In the genomic region with DNA sequence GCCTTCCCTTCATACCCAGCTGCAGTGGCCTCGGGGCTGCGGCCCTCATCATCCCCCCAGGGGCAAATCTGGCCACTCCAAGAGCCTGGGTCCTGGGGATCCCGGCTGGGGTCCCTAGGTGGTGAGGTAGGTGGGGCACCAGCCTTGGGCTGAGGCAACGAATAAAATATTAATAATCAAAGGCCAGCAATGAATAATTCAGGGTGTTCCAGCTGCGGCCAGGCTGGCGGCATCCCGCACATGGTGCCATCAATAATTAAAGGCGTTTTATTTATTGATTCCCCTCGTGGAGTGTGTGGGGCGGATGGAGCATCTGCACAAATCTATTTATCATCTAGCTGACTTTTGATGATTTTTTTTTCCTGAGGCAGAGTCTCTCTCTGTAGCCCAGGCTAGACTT, we compare ENCODE assay signal across 10 mouse cellular contexts. TPM values are rescaled to one million over a fixed set of nuclear protein-coding genes. Genes with fewer than 3 reads are reported as not detected.
DNase-seq lines count a peak whose midpoint lies in the region; ATAC-seq and TF ChIP-seq lines count a peak whose summit lies in the region.
"Had no signal": no experiment of that assay in that cellular context is flagged by ENCODE, and none has a peak within 500 bp of the region (broad histone marks: within the 10 kb centered on the region; RNA-seq: fewer than 3 reads in every experiment).

No protein-coding gene starts in this region.

- peaks cover 30% of the 10 kb centered on the region for H3K4me1 ChIP-seq in heart, adult 2 months (ENCODE audit: control insufficient read depth, insufficient read depth, low read length)
- H3K4me1 ChIP-seq in lung, embryonic 14.5 days (ENCODE audit: insufficient read depth), result peaks cover 41% of the 10 kb centered on the region
- peaks cover 49% of the 10 kb centered on the region for H3K4me1 ChIP-seq in lung, adult 2 months (ENCODE audit: control insufficient read depth, insufficient read depth, low read length)
- peaks cover 89% of the 10 kb centered on the region for H3K4me1 ChIP-seq in limb, embryonic 10.5 days
- peaks cover 60% of the 10 kb centered on the region for H3K4me1 ChIP-seq in neural tube, embryonic 15.5 days

- TF ChIP-seq EP300 in heart, adult 2 months (IDR thresholded peaks at IDR 0.05; ENCODE audit: insufficient read depth, low read depth, low read length), result no peak

- no peaks in the 10 kb centered on the region for H3K27me3 ChIP-seq in heart, adult 2 months (ENCODE audit: control insufficient read depth, insufficient read depth, low read length)
- H3K27me3 ChIP-seq in lung, embryonic 14.5 days (ENCODE audit: insufficient read depth, low read length), result no peaks in the 10 kb centered on the region
- H3K27me3 ChIP-seq in limb, embryonic 10.5 days (ENCODE audit: low read depth, poor library complexity, severe bottlenecking), result peaks cover 85% of the 10 kb centered on the region
- H3K27me3 ChIP-seq in neural tube, embryonic 15.5 days (replicated peaks), result peaks cover 8% of the 10 kb centered on the region

- H3K27ac ChIP-seq in heart, adult 2 months, result peak overlapping the region; percentile 17
- H3K27ac ChIP-seq in lung, embryonic 14.5 days (ENCODE audit: low read depth), result peak overlapping the region; percentile 88
- H3K27ac ChIP-seq in limb, embryonic 10.5 days, result peak overlapping the region; percentile 92
- peak overlapping the region; percentile 82; the same call in 1 of the 2 replicates for H3K27ac ChIP-seq in neural tube, embryonic 15.5 days (replicated peaks)

- no peak overlapping the region for H3K4me3 ChIP-seq in heart, adult 2 months
- H3K4me3 ChIP-seq in lung, embryonic 14.5 days (ENCODE audit: low read depth, low read length), result no peak overlapping the region
- H3K4me3 ChIP-seq in lung, adult 2 months (replicated peaks; ENCODE audit: extremely low read depth, low read depth, low read length), result no peak overlapping the region
- peak overlapping the region; percentile 40; the same call in 1 of the 2 replicates for H3K4me3 ChIP-seq in limb, embryonic 10.5 days
- no peak overlapping the region for H3K4me3 ChIP-seq in neural tube, embryonic 15.5 days (replicated peaks)

- DNase-seq in heart, adult 2 months, result no peak
- DNase-seq in heart, postnatal 36 days, result no peak
- no peak for DNase-seq in lung, embryonic 14.5 days
- no peak for DNase-seq in lung, adult 2 months
- DNase-seq in limb, embryonic 10.5 days (ENCODE audit: low spot score), result no peak
- DNase-seq in ovary, postnatal 14 days (ENCODE audit: low spot score), result no peak
- DNase-seq in frontal cortex, postnatal 14 days (ENCODE audit: low spot score in 2 of 2), result no peak
- DNase-seq: layer of hippocampus, postnatal 36 days had no signal

- H3K9me3 ChIP-seq in lung, embryonic 14.5 days (ENCODE audit: low read depth, low read length), result no peaks in the 10 kb centered on the region
- H3K9me3 ChIP-seq in limb, embryonic 10.5 days (replicated peaks), result no peaks in the 10 kb centered on the region
- H3K9me3 ChIP-seq in neural tube, embryonic 15.5 days (replicated peaks), result no peaks in the 10 kb centered on the region

- WGBS in heart, adult 2 months, result 83% methylated on average over 10 of the region's 10 CpGs
- WGBS in lung, embryonic 14.5 days, result 60% methylated on average over 10 of the region's 10 CpGs
- WGBS in lung, adult 2 months, result 79% methylated on average over 10 of the region's 10 CpGs
- WGBS in limb, embryonic 10.5 days, result 52% methylated on average over 10 of the region's 10 CpGs
- WGBS in neural tube, embryonic 15.5 days, result 28% methylated on average over 10 of the region's 10 CpGs

- no peak for TF ChIP-seq CTCF in heart, adult 2 months (IDR thresholded peaks at IDR 0.05)
- no peak for TF ChIP-seq CTCF in lung, embryonic 14.5 days (IDR thresholded peaks at IDR 0.05; ENCODE audit: low read depth)
- no peak for TF ChIP-seq CTCF in lung, adult 2 months (IDR thresholded peaks at IDR 0.05; ENCODE audit: insufficient read depth, low read length)

- peaks cover 8% of the 10 kb centered on the region for H3K36me3 ChIP-seq in heart, adult 2 months (ENCODE audit: control insufficient read depth, insufficient read depth, low read length)
- H3K36me3 ChIP-seq in lung, embryonic 14.5 days (ENCODE audit: insufficient read depth), result peaks cover 84% of the 10 kb centered on the region
- peaks cover 29% of the 10 kb centered on the region for H3K36me3 ChIP-seq in limb, embryonic 10.5 days
- H3K36me3 ChIP-seq in neural tube, embryonic 15.5 days, result peaks cover 57% of the 10 kb centered on the region

- no peak overlapping the region for H3K4me2 ChIP-seq in lung, embryonic 14.5 days
- H3K4me2 ChIP-seq in neural tube, embryonic 15.5 days, result no peak overlapping the region

- H3K79me2 ChIP-seq in heart, adult 2 months (replicated peaks; ENCODE audit: control insufficient read depth, insufficient read depth, low read length), result no peaks in the 10 kb centered on the region

- H3K9ac ChIP-seq in heart, adult 2 months (ENCODE audit: low read depth, low read length), result no peak overlapping the region
- H3K9ac ChIP-seq in lung, embryonic 14.5 days, result peak overlapping the region; percentile 1; the same call in 1 of the 2 replicates
- no peak overlapping the region for H3K9ac ChIP-seq in neural tube, embryonic 15.5 days (replicated peaks)

- no peak for TF ChIP-seq POLR2A in heart, adult 2 months (IDR thresholded peaks at IDR 0.05; ENCODE audit: insufficient read depth, low read depth, low read length)
- TF ChIP-seq POLR2A in lung, adult 2 months (IDR thresholded peaks at IDR 0.05; ENCODE audit: borderline replicate concordance, extremely low read depth, low read depth, low read length), result no peak

- ATAC-seq in lung, embryonic 14.5 days (ENCODE audit: insufficient read depth), result no peak
- ATAC-seq in neural tube, embryonic 15.5 days (ENCODE audit: low FRiP score), result no peak

- intact Hi-C loops in heart, adult 2 months (cut with DNase I), result no loop called here
- intact Hi-C loops in heart, postnatal 36 days (cut with DNase I), result no loop called here

RNA-seq across cellular contexts. Expression of a gene that starts 10.7 kb away (rescaled TPM):
- total RNA-seq in heart, adult 2 months (2021), result 1 to 10 TPM; 2.0 to 2.3 TPM
- 8.3 and 8.6 TPM in 2 replicates for polyA plus RNA-seq in heart, adult 2 months (2012; rRNA removed)
- total RNA-seq in heart, postnatal 36 days (2021), result 1 to 10 TPM; 2.2 to 2.4 TPM
- 2.8 and 3.3 TPM in 2 replicates for polyA plus RNA-seq in lung, embryonic 14.5 days (2014; fragmentation: Nextera tagmentation; extraction: Ambion mirVana)
- polyA plus RNA-seq in lung, adult 2 months (2012; rRNA removed), result 8.8 and 10.1 TPM in 2 replicates
- polyA plus RNA-seq in limb, embryonic 10.5 days (2016; fragmentation: Nextera tagmentation; extraction: Ambion mirVana), result 1.9 and 2.9 TPM in 2 replicates
- polyA plus RNA-seq in neural tube, embryonic 15.5 days (2015; fragmentation: Nextera tagmentation; extraction: Ambion mirVana), result 2.5 and 9.3 TPM in 2 replicates

RNA-seq across cellular contexts. Expression of a gene that starts 14.7 kb away (rescaled TPM):
- total RNA-seq in heart, adult 2 months (2021), result 1 to 10 TPM in 1 of 2 experiments, not detected in 1; 1.2 TPM
- 0.88 and 1.2 TPM in 2 replicates for polyA plus RNA-seq in heart, adult 2 months (2012; rRNA removed)
- under 1 TPM in 1 of 2 experiments, not detected in 1; 0.62 TPM for total RNA-seq in heart, postnatal 36 days (2021)
- polyA plus RNA-seq in lung, embryonic 14.5 days (2014; fragmentation: Nextera tagmentation; extraction: Ambion mirVana), result 1.3 and 1.4 TPM in 2 replicates
- 3.6 and 5.9 TPM in 2 replicates for polyA plus RNA-seq in lung, adult 2 months (2012; rRNA removed)
- polyA plus RNA-seq in limb, embryonic 10.5 days (2016; fragmentation: Nextera tagmentation; extraction: Ambion mirVana), result 1.4 and 1.5 TPM in 2 replicates
- polyA plus RNA-seq in neural tube, embryonic 15.5 days (2015; fragmentation: Nextera tagmentation; extraction: Ambion mirVana), result 3.4 and 3.6 TPM in 2 replicates
- polyA plus RNA-seq: testis, adult 2 months had no signal

RNA-seq across cellular contexts. Expression of a gene that starts 19.2 kb away (rescaled TPM):
- 1 to 10 TPM in 1 of 2 experiments, under 1 TPM in 1; 0.73 to 1.9 TPM for total RNA-seq in heart, adult 2 months (2021)
- 2.1 and 3.5 TPM in 2 replicates for polyA plus RNA-seq in heart, adult 2 months (2012; rRNA removed)
- total RNA-seq in heart, postnatal 36 days (2021), result 1 to 10 TPM; 1.1 to 2.0 TPM
- polyA plus RNA-seq in lung, embryonic 14.5 days (2014; fragmentation: Nextera tagmentation; extraction: Ambion mirVana), result 2.8 and 3.8 TPM in 2 replicates
- 3.7 and 6.3 TPM in 2 replicates for polyA plus RNA-seq in lung, adult 2 months (2012; rRNA removed)
- 3.8 and 4.2 TPM in 2 replicates for polyA plus RNA-seq in limb, embryonic 10.5 days (2016; fragmentation: Nextera tagmentation; extraction: Ambion mirVana)
- polyA plus RNA-seq in neural tube, embryonic 15.5 days (2015; fragmentation: Nextera tagmentation; extraction: Ambion mirVana), result 5.7 and 7.2 TPM in 2 replicates

RNA-seq across cellular contexts. Expression of a gene that starts 19.3 kb away (rescaled TPM):
- 10 to 100 TPM; 46.6 to 53.8 TPM for total RNA-seq in heart, adult 2 months (2021)
- 48.5 and 56.9 TPM in 2 replicates for polyA plus RNA-seq in heart, adult 2 months (2012; rRNA removed)
- total RNA-seq in heart, postnatal 36 days (2021), result 10 to 100 TPM; 50.3 to 52.2 TPM
- polyA plus RNA-seq in lung, embryonic 14.5 days (2014; fragmentation: Nextera tagmentation; extraction: Ambion mirVana), result 57.5 and 67.0 TPM in 2 replicates
- 79.2 and 83.4 TPM in 2 replicates for polyA plus RNA-seq in lung, adult 2 months (2012; rRNA removed)
- 101 and 115 TPM in 2 replicates for polyA plus RNA-seq in limb, embryonic 10.5 days (2016; fragmentation: Nextera tagmentation; extraction: Ambion mirVana)
- 101 TPM in 2 replicates for polyA plus RNA-seq in neural tube, embryonic 15.5 days (2015; fragmentation: Nextera tagmentation; extraction: Ambion mirVana)

RNA-seq across cellular contexts. Expression of a gene that starts 25.2 kb away (rescaled TPM):
- total RNA-seq in heart, adult 2 months (2021), result 10 to 100 TPM; 29.9 to 31.5 TPM
- polyA plus RNA-seq in heart, adult 2 months (2012; rRNA removed), result 49.3 and 56.1 TPM in 2 replicates
- 10 to 100 TPM; 27.8 to 29.4 TPM for total RNA-seq in heart, postnatal 36 days (2021)
- polyA plus RNA-seq in lung, embryonic 14.5 days (2014; fragmentation: Nextera tagmentation; extraction: Ambion mirVana), result 109 and 116 TPM in 2 replicates
- 59.3 and 61.8 TPM in 2 replicates for polyA plus RNA-seq in lung, adult 2 months (2012; rRNA removed)
- polyA plus RNA-seq in limb, embryonic 10.5 days (2016; fragmentation: Nextera tagmentation; extraction: Ambion mirVana), result 134 and 148 TPM in 2 replicates
- polyA plus RNA-seq in neural tube, embryonic 15.5 days (2015; fragmentation: Nextera tagmentation; extraction: Ambion mirVana), result 132 and 146 TPM in 2 replicates

Comparison
In these comparisons a context has a peak if more than half of its experiments do, and no peak if none do; other contexts are left out.
1. H3K27ac ChIP-seq: peak in every context shown above with its lines; median percentile 92 in limb, embryonic 10.5 days; 88 in lung, embryonic 14.5 days; 82 in neural tube, embryonic 15.5 days; 17 in heart, adult 2 months.